Mouse (Mus musculus): ENCODE measurements around the gene Nedd4.

- TF ChIP-seq CTCF (IDR thresholded peaks at IDR 0.05; ENCODE audit: control insufficient read depth, insufficient read depth, insufficient replicate concordance, low read depth, low read length) (no peak), POLR2A (IDR thresholded peaks at IDR 0.05; ENCODE audit: control insufficient read depth, low read depth, low read length) (no peak)
Observed at GRCm38 (mm10) chr9:72627598-72627997, 34.5 kb upstream of the Nedd4 start.
